Mouse (Mus musculus) ES-Bruce4 (cell line): ENCODE measurements around the gene Neb. TPM values are rescaled to one million over a fixed set of nuclear protein-coding genes. Genes with fewer than 3 reads are reported as not detected.

Source experiments
- H3K27ac ChIP-seq: 2 replicates; pipeline ENCODE4 v1.5.1; 2012; ENCODE audit warnings: low read length, inconsistent platforms; ENCODE audit not compliant: insufficient read depth
- H3K27me3 ChIP-seq: 2 replicates; pipeline ENCODE4 v1.6.1; 2012; ENCODE audit warnings: mild to moderate bottlenecking, low read length, inconsistent platforms; ENCODE audit not compliant: control insufficient read depth, poor library complexity, insufficient read depth, severe bottlenecking
- H3K36me3 ChIP-seq: 2 replicates; pipeline ENCODE4 v1.6.1; 2012; ENCODE audit warnings: inconsistent platforms, mild to moderate bottlenecking, low read length, moderate library complexity; ENCODE audit not compliant: control insufficient read depth, poor library complexity, insufficient read depth, severe bottlenecking
- H3K4me1 ChIP-seq: one replicate; pipeline ENCODE4 v1.8.1; 2011; ENCODE audit warnings: low read length; ENCODE audit not compliant: control insufficient read depth, insufficient read depth
- H3K4me3 ChIP-seq: 2 replicates; pipeline ENCODE4 v1.5.1; 2011; ENCODE audit warnings: low read depth, mild to moderate bottlenecking, low read length
- H3K9ac ChIP-seq: 2 replicates; pipeline ENCODE4 v1.6.1; 2012; ENCODE audit warnings: low read depth, mild to moderate bottlenecking, inconsistent platforms; ENCODE audit not compliant: poor library complexity, severe bottlenecking
- H3K9me3 ChIP-seq: replicated peaks from 2 replicates; pipeline ENCODE4 v1.6.1; 2012; ENCODE audit warnings: mild to moderate bottlenecking, low read length, inconsistent platforms; ENCODE audit not compliant: control insufficient read depth, poor library complexity, insufficient read depth, severe bottlenecking
- CTCF ChIP-seq: IDR thresholded peaks from one replicate; pipeline ENCODE4 v1.8.1; 2011; ENCODE audit warnings: low read depth, low read length
- EP300 ChIP-seq: IDR thresholded peaks from 2 replicates; pipeline ENCODE4 v1.6.1; 2011; ENCODE audit warnings: low read depth, low read length; ENCODE audit not compliant: insufficient read depth
- POLR2A ChIP-seq: IDR thresholded peaks from one replicate; pipeline ENCODE4 v1.8.1; 2011; ENCODE audit warnings: low read length; ENCODE audit not compliant: insufficient read depth
- polyA plus RNA-seq: library from polyadenylated mRNA; stranded (reverse); fragments of >200 nt; gene quantifications from 2 replicates; pipeline ENCODE4 v1.2.4, GENCODE M21; 2011; ENCODE audit warnings: low read depth; ENCODE audit not compliant: missing spikeins, insufficient read depth, insufficient read length

Neb gene
- polyA plus RNA-seq, 1 experiment, result 1.5 TPM

- Histone ChIP-seq H3K27me3 (no peaks in the 10 kb centered on the region), H3K4me1 (no peaks in the 10 kb centered on the region), H3K9me3 (no peaks in the 10 kb centered on the region), H3K27ac (no peak overlapping the region), H3K4me3 (no peak overlapping the region), H3K9ac (no peak overlapping the region), H3K36me3 (no peaks in the 10 kb centered on the region)
- TF ChIP-seq EP300 (no peak), CTCF (no peak), POLR2A (no peak)
Observed at GRCm38 (mm10) chr2:52327244-52327815, 50.9 kb downstream of the Neb start.

GRCm38 (mm10) chr2:52321866-52322265 lies 56.4 kb downstream of the Neb start:
- Histone ChIP-seq H3K36me3 (no peaks in the 10 kb centered on the region), H3K4me1 (no peaks in the 10 kb centered on the region), H3K9ac (no peak overlapping the region), H3K9me3 (no peaks in the 10 kb centered on the region), H3K27me3 (no peaks in the 10 kb centered on the region), H3K27ac (no peak overlapping the region), H3K4me3 (no peak overlapping the region)
- TF ChIP-seq POLR2A (no peak), CTCF (no peak), EP300 (no peak)

GRCm38 (mm10) chr2:52320175-52320574 lies 58.1 kb downstream of the Neb start:
- Histone ChIP-seq H3K27me3 (no peaks in the 10 kb centered on the region), H3K27ac (no peak overlapping the region), H3K36me3 (no peaks in the 10 kb centered on the region), H3K4me1 (no peaks in the 10 kb centered on the region), H3K9ac (no peak overlapping the region), H3K9me3 (no peaks in the 10 kb centered on the region), H3K4me3 (no peak overlapping the region)
- TF ChIP-seq CTCF (no peak), EP300 (no peak), POLR2A (no peak)

GRCm38 (mm10) chr2:52319020-52319567 lies 59.2 kb downstream of the Neb start:
- Histone ChIP-seq H3K9me3 (no peaks in the 10 kb centered on the region; the same call in 1 of the 2 replicates), H3K27ac (no peak overlapping the region)

GRCm38 (mm10) chr2:52317471-52317870 lies 60.8 kb downstream of the Neb start:
- H3K9ac ChIP-seq, result no peak overlapping the region
- no peaks in the 10 kb centered on the region; the same call in 1 of the 2 replicates for H3K9me3 ChIP-seq
- no peaks in the 10 kb centered on the region for H3K36me3 ChIP-seq
- no peak for TF ChIP-seq CTCF
- TF ChIP-seq POLR2A, result no peak
- no peak for TF ChIP-seq EP300
- H3K4me1 ChIP-seq, result no peaks in the 10 kb centered on the region
- H3K27me3 ChIP-seq, result no peaks in the 10 kb centered on the region
- no peak overlapping the region for H3K4me3 ChIP-seq
- H3K27ac ChIP-seq, result no peak overlapping the region

More at GRCm38 (mm10) chr2:52319020-52319567, 59.2 kb downstream of the Neb start:
- Histone ChIP-seq H3K9ac (no peak overlapping the region), H3K36me3 (no peaks in the 10 kb centered on the region), H3K4me1 (no peaks in the 10 kb centered on the region), H3K27me3 (no peaks in the 10 kb centered on the region), H3K4me3 (no peak overlapping the region)
- TF ChIP-seq POLR2A, result no peak
- TF ChIP-seq EP300, result no peak
- no peak for TF ChIP-seq CTCF

- no peaks in the 10 kb centered on the region for H3K36me3 ChIP-seq
- H3K27me3 ChIP-seq, result no peaks in the 10 kb centered on the region
- H3K9ac ChIP-seq, result no peak overlapping the region
- H3K27ac ChIP-seq, result no peak overlapping the region
- TF ChIP-seq POLR2A, result no peak
- no peak for TF ChIP-seq EP300
- TF ChIP-seq CTCF, result no peak
- no peak overlapping the region for H3K4me3 ChIP-seq
- no peaks in the 10 kb centered on the region; the same call in 1 of the 2 replicates for H3K9me3 ChIP-seq
- no peaks in the 10 kb centered on the region for H3K4me1 ChIP-seq
Observed at GRCm38 (mm10) chr2:52315737-52316136, 62.5 kb downstream of the Neb start.
